Comparison of ENCODE assay signal across 29 mouse cellular contexts in the genomic region with DNA sequence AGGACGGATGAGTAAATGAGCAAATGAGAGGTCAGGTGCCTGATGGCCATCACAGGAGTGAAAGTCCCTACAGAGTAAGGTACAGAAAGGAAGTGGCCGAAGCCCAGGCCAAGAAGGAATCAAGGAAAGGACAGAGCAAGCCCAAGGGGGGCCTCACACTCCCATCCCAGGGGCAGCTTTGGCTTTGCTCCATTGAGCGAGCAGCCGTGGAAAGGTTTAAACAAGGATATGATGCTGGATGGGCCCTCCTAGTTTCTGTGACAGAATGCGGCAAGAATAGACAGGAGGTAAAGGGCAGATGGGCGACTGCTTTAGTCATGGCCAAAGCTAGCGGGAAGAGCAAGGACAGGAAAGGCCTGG. TPM values are rescaled to one million over a fixed set of nuclear protein-coding genes. Genes with fewer than 3 reads are reported as not detected.
DNase-seq lines count a peak whose midpoint lies in the region; ATAC-seq lines count a peak whose summit lies in the region.
"Had no signal": no experiment of that assay in that cellular context is flagged by ENCODE, and none has a peak within 500 bp of the region (broad histone marks: within the 10 kb centered on the region; RNA-seq: fewer than 3 reads in every experiment).

No protein-coding gene starts in this region.

- no peak for ATAC-seq in forebrain, embryonic 13.5 days
- ATAC-seq in heart, embryonic 15.5 days (replicated peaks; ENCODE audit: insufficient number of reproducible peaks, insufficient read depth, low FRiP score, low read depth), result no peak
- ATAC-seq: activated CD4-positive, CD25-positive, alpha-beta regulatory T cell, adult 4 months; forebrain, postnatal 0 days; intestine, postnatal 0 days had no signal

- no peak overlapping the region for H3K27ac ChIP-seq in forebrain, embryonic 10.5 days
- no peak overlapping the region for H3K27ac ChIP-seq in forebrain, embryonic 13.5 days
- H3K27ac ChIP-seq in heart, embryonic 15.5 days, result no peak overlapping the region
- H3K27ac ChIP-seq: embryonic facial prominence, embryonic 12.5 days; hindbrain, embryonic 13.5 days; liver, embryonic 14.5 days; neural tube, embryonic 13.5 days; stomach, postnatal 0 days had no signal

- no peak overlapping the region for H3K9ac ChIP-seq in forebrain, embryonic 13.5 days
- H3K9ac ChIP-seq in heart, embryonic 15.5 days, result no peak overlapping the region
- H3K9ac ChIP-seq: embryonic facial prominence, embryonic 12.5 days; forebrain, postnatal 0 days; liver, embryonic 14.5 days; neural tube, embryonic 13.5 days had no signal

- 90% methylated on average over 7 of the region's 7 CpGs for WGBS in forebrain, embryonic 10.5 days
- WGBS in forebrain, embryonic 13.5 days, result 86% methylated on average over 7 of the region's 7 CpGs
- WGBS in heart, embryonic 15.5 days, result 80% methylated on average over 7 of the region's 7 CpGs

- H3K4me3 ChIP-seq in forebrain, embryonic 10.5 days, result 0 out of 2 replicates have a peak overlapping the region, but pooled peaks have one; percentile 3
- no peak overlapping the region for H3K4me3 ChIP-seq in forebrain, embryonic 13.5 days
- H3K4me3 ChIP-seq in heart, embryonic 15.5 days, result no peak overlapping the region
- H3K4me3 ChIP-seq: embryonic facial prominence, embryonic 12.5 days; hindbrain, embryonic 13.5 days; neural tube, embryonic 13.5 days had no signal

- H3K27me3 ChIP-seq in forebrain, embryonic 10.5 days (ENCODE audit: poor library complexity, severe bottlenecking), result peaks cover 41% of the 10 kb centered on the region
- peaks cover 12% of the 10 kb centered on the region; the same call in 1 of the 2 replicates for H3K27me3 ChIP-seq in forebrain, embryonic 13.5 days
- peaks cover 38% of the 10 kb centered on the region for H3K27me3 ChIP-seq in heart, embryonic 15.5 days

- H3K4me2 ChIP-seq in forebrain, embryonic 13.5 days, result no peak overlapping the region
- H3K4me2 ChIP-seq in heart, embryonic 15.5 days, result 0 out of 2 replicates have a peak overlapping the region, but pooled peaks have one; percentile 48
- H3K4me2 ChIP-seq: embryonic facial prominence, embryonic 12.5 days; hindbrain, embryonic 13.5 days; neural tube, embryonic 13.5 days had no signal

- no peaks in the 10 kb centered on the region for H3K9me3 ChIP-seq in forebrain, embryonic 10.5 days
- H3K9me3 ChIP-seq in forebrain, embryonic 13.5 days (replicated peaks), result no peaks in the 10 kb centered on the region
- H3K9me3 ChIP-seq in heart, embryonic 15.5 days (replicated peaks), result no peaks in the 10 kb centered on the region
- H3K9me3 ChIP-seq: embryonic facial prominence, embryonic 12.5 days; hindbrain, embryonic 13.5 days; neural tube, embryonic 13.5 days had no signal

- no peak for DNase-seq in forebrain, embryonic 10.5 days (ENCODE audit: extremely low spot score, low spot score)
- no peak for DNase-seq in heart, postnatal 36 days
- DNase-seq in cerebellum, adult 9-11 months, result peak; percentile 74
- peak; percentile 40 to 56 for DNase-seq in cerebellum, postnatal 36 days
- DNase-seq in Muller cell, postnatal 12 days (ENCODE audit: inconsistent ontology term), result no peak
- DNase-seq: adrenal gland, adult 2 months; adrenal gland, postnatal 36 days; B cell, adult 2 months; embryo, embryonic 11 days; forebrain, postnatal 0 days; gastrocnemius, postnatal 14 days; kidney, adult 9 months; kidney, postnatal 14 days; liver; lung, adult 2 months; lung, postnatal 14 days; right cerebral cortex, postnatal 4 days; thymus, adult 18-20 months; thymus, postnatal 25 days had no signal

- H3K36me3 ChIP-seq in forebrain, embryonic 10.5 days (replicated peaks), result peaks cover 42% of the 10 kb centered on the region
- peaks cover 9% of the 10 kb centered on the region for H3K36me3 ChIP-seq in forebrain, embryonic 13.5 days (ENCODE audit: poor library complexity, severe bottlenecking)
- no peaks in the 10 kb centered on the region for H3K36me3 ChIP-seq in heart, embryonic 15.5 days
- H3K36me3 ChIP-seq: embryonic facial prominence, embryonic 12.5 days had no signal

- H3K4me1 ChIP-seq in forebrain, embryonic 10.5 days, result peaks cover 53% of the 10 kb centered on the region
- peaks cover 24% of the 10 kb centered on the region for H3K4me1 ChIP-seq in forebrain, embryonic 13.5 days
- peaks cover 34% of the 10 kb centered on the region for H3K4me1 ChIP-seq in heart, embryonic 15.5 days (replicated peaks)

- intact Hi-C loops in heart, postnatal 36 days (cut with DNase I), result no loop called here

RNA-seq across cellular contexts. Expression of a gene that starts 2.5 kb away (rescaled TPM):
- polyA plus RNA-seq in forebrain, embryonic 10.5 days (2016; fragmentation: Nextera tagmentation; extraction: Ambion mirVana), result 34.9 and 38.4 TPM in 2 replicates
- 9.1 and 11.7 TPM in 2 replicates for polyA plus RNA-seq in forebrain, embryonic 13.5 days (2015; fragmentation: Nextera tagmentation; extraction: Ambion mirVana)
- polyA plus RNA-seq in heart, embryonic 15.5 days (2015; fragmentation: Nextera tagmentation; extraction: Ambion mirVana), result 16.0 and 19.1 TPM in 2 replicates
- total RNA-seq in heart, postnatal 36 days (2021), result 10 to 100 TPM; 21.5 to 23.7 TPM

RNA-seq across cellular contexts. Expression of a gene that starts 9.5 kb away (rescaled TPM):
- polyA plus RNA-seq in forebrain, embryonic 10.5 days (2016; fragmentation: Nextera tagmentation; extraction: Ambion mirVana), result 15.0 and 16.5 TPM in 2 replicates
- 22.3 and 25.4 TPM in 2 replicates for polyA plus RNA-seq in forebrain, embryonic 13.5 days (2015; fragmentation: Nextera tagmentation; extraction: Ambion mirVana)
- 14.8 and 18.2 TPM in 2 replicates for polyA plus RNA-seq in heart, embryonic 15.5 days (2015; fragmentation: Nextera tagmentation; extraction: Ambion mirVana)
- 1 to 10 TPM; 7.1 to 7.4 TPM for total RNA-seq in heart, postnatal 36 days (2021)

RNA-seq across cellular contexts. Expression of a gene that starts 11.4 kb away (rescaled TPM):
- 35.7 and 36.3 TPM in 2 replicates for polyA plus RNA-seq in forebrain, embryonic 10.5 days (2016; fragmentation: Nextera tagmentation; extraction: Ambion mirVana)
- polyA plus RNA-seq in forebrain, embryonic 13.5 days (2015; fragmentation: Nextera tagmentation; extraction: Ambion mirVana), result 43.0 and 45.5 TPM in 2 replicates
- polyA plus RNA-seq in heart, embryonic 15.5 days (2015; fragmentation: Nextera tagmentation; extraction: Ambion mirVana), result 3.1 and 4.1 TPM in 2 replicates
- 1 to 10 TPM; 1.7 to 2.0 TPM for total RNA-seq in heart, postnatal 36 days (2021)
- total RNA-seq: granulocyte monocyte progenitor cell, adult 5-6 weeks had no signal

RNA-seq across cellular contexts. Expression of a gene that starts 15.1 kb away (rescaled TPM):
- polyA plus RNA-seq in forebrain, embryonic 10.5 days (2016; fragmentation: Nextera tagmentation; extraction: Ambion mirVana), result 25.7 and 26.5 TPM in 2 replicates
- 16.8 and 19.8 TPM in 2 replicates for polyA plus RNA-seq in forebrain, embryonic 13.5 days (2015; fragmentation: Nextera tagmentation; extraction: Ambion mirVana)
- 7.9 and 10.6 TPM in 2 replicates for polyA plus RNA-seq in heart, embryonic 15.5 days (2015; fragmentation: Nextera tagmentation; extraction: Ambion mirVana)
- 1 to 10 TPM; 8.6 to 8.8 TPM for total RNA-seq in heart, postnatal 36 days (2021)

RNA-seq across cellular contexts. Expression of a gene that starts 42.6 kb away (rescaled TPM):
- 144 and 155 TPM in 2 replicates for polyA plus RNA-seq in forebrain, embryonic 10.5 days (2016; fragmentation: Nextera tagmentation; extraction: Ambion mirVana)
- polyA plus RNA-seq in forebrain, embryonic 13.5 days (2015; fragmentation: Nextera tagmentation; extraction: Ambion mirVana), result 101 and 130 TPM in 2 replicates
- 76.5 and 109 TPM in 2 replicates for polyA plus RNA-seq in heart, embryonic 15.5 days (2015; fragmentation: Nextera tagmentation; extraction: Ambion mirVana)
- 100 to 1,000 TPM in 1 of 2 experiments, 10 to 100 TPM in 1; 92.4 to 100 TPM for total RNA-seq in heart, postnatal 36 days (2021)

Comparison
In these comparisons a context has a peak if more than half of its experiments do, and no peak if none do; other contexts are left out.
1. DNase-seq: peak in cerebellum, adult 9-11 months (single experiment) and cerebellum, postnatal 36 days (2 of 2); none in forebrain, embryonic 10.5 days (single experiment), heart, postnatal 36 days (0 of 2) and Muller cell, postnatal 12 days (single experiment).